Mouse (Mus musculus) liver, postnatal 0 days (tissue): Measurements from ENCODE around the gene Slc22a14. TPM values are rescaled to one million over a fixed set of nuclear protein-coding genes. Genes with fewer than 3 reads are reported as not detected.

ENCODE experiments used
- ATAC-seq: fragments of 200-750 bp; cut with Nextera tagmentation; 2 replicates; pipeline ENCODE4 v1.8.0; 2017; ENCODE audit warnings: mild to moderate bottlenecking, moderate library complexity
- DNase-seq: peaks from one replicate; pipeline ENCODE4 v3.0.0-alpha.2; 2016
- H3K27ac ChIP-seq: fragments of 300-500 bp; sonication (generic); 2 replicates; pipeline ENCODE4 v1.5.1; 2014; ENCODE audit warnings: antibody characterized with exemption, moderate library complexity, mild to moderate bottlenecking, low read depth
- H3K27me3 ChIP-seq: fragments of 300-500 bp; sonication (generic); 2 replicates; pipeline ENCODE4 v1.6.1; 2014; ENCODE audit warnings: low read length, control low read depth, mixed read lengths; ENCODE audit not compliant: insufficient read depth
- H3K36me3 ChIP-seq: fragments of 300-500 bp; sonication (generic); replicated peaks from 2 replicates; pipeline ENCODE4 v1.6.1; 2014; ENCODE audit warnings: mild to moderate bottlenecking, control low read depth, low read length, moderate library complexity, mixed read lengths; ENCODE audit not compliant: insufficient read depth
- H3K4me1 ChIP-seq: fragments of 300-500 bp; sonication (generic); 2 replicates; pipeline ENCODE4 v1.6.1; 2014; ENCODE audit warnings: antibody characterized with exemption, mild to moderate bottlenecking, control low read depth; ENCODE audit not compliant: insufficient read depth
- H3K4me2 ChIP-seq: fragments of 300-500 bp; sonication (generic); 2 replicates; pipeline ENCODE4 v1.6.1; 2014; ENCODE audit warnings: low read depth, mild to moderate bottlenecking, low read length, moderate library complexity, mixed read lengths
- H3K4me3 ChIP-seq: fragments of 300-500 bp; sonication (generic); 2 replicates; pipeline ENCODE4 v1.5.1; 2014; ENCODE audit warnings: low read depth, low read length
- H3K9ac ChIP-seq: fragments of 300-500 bp; sonication (generic); replicated peaks from 2 replicates; pipeline ENCODE4 v1.6.1; 2014; ENCODE audit warnings: mild to moderate bottlenecking, moderate library complexity
- H3K9me3 ChIP-seq: fragments of 300-500 bp; sonication (generic); 2 replicates; pipeline ENCODE4 v1.6.1; 2016; ENCODE audit warnings: mild to moderate bottlenecking, control low read depth, low read length, mixed read lengths
- CTCF ChIP-seq: sonication (generic); IDR thresholded peaks from 2 replicates; pipeline ENCODE4 v1.5.1; 2016; ENCODE audit warnings: antibody characterized with exemption, low read depth
- EP300 ChIP-seq: IDR thresholded peaks from 2 replicates; pipeline ENCODE4 v1.6.1; 2016; ENCODE audit warnings: antibody characterized with exemption, low read depth, mild to moderate bottlenecking
- WGBS: fragments of 180-500 bp; shearing (Covaris S2); extraction: QIAGEN DNeasy Blood & Tissue Kit; methylation state at CpG from one replicate; pipeline ENCODE4 v1.1.7; 2014; ENCODE audit not compliant: insufficient replicate concordance; 5-methylcytosine and 5-hydroxymethylcytosine counted together
- polyA plus RNA-seq: library from polyadenylated mRNA; unstranded; fragments of >200 nt; fragmentation: Nextera tagmentation; extraction: Ambion mirVana; gene quantifications from 2 replicates; pipeline ENCODE4 v1.2.1, GENCODE M21; 2015

Slc22a14 gene
- polyA plus RNA-seq, 1 experiment from 2014 or later: not detected

GRCm38 (mm10) chr9:119120168-119120560 lies 245.2 kb downstream of the Slc22a14 start:
- ATAC-seq: no peak
- Histone ChIP-seq H3K36me3 (no peaks in the 10 kb centered on the region), H3K4me1 (no peaks in the 10 kb centered on the region), H3K4me3 (no peak overlapping the region), H3K27me3 (no peaks in the 10 kb centered on the region), H3K9me3 (no peaks in the 10 kb centered on the region), H3K4me2 (no peak overlapping the region), H3K27ac (no peak overlapping the region), H3K9ac (no peak overlapping the region)
- TF ChIP-seq EP300 (no peak), CTCF (no peak)
- WGBS: 47% methylated on average over 3 of the region's 3 CpGs
- DNase-seq: no peak

Other genes starting within 250 kb of the Slc22a14 start
- 496 and 544 TPM in 2 replicates for gene Acaa1b, start 208.5 kb downstream of the Slc22a14 start, polyA plus RNA-seq
- gene Gm47289, start 206.4 kb downstream of the Slc22a14 start, polyA plus RNA-seq: not detected in 2 replicates
- not detected in 2 replicates for gene Slc22a13, start 156.5 kb downstream of the Slc22a14 start, polyA plus RNA-seq
- 3.8 and 4.1 TPM in 2 replicates for gene Oxsr1, start 43.1 kb downstream of the Slc22a14 start, polyA plus RNA-seq
- 132 and 141 TPM in 2 replicates for gene Acaa1a, start 25.9 kb downstream of the Slc22a14 start, polyA plus RNA-seq
- 15.6 and 16.7 TPM in 2 replicates for gene Myd88, start 24.1 kb downstream of the Slc22a14 start, polyA plus RNA-seq
- 8.2 and 9.2 TPM in 2 replicates for gene Xylb, start 8.2 kb downstream of the Slc22a14 start, polyA plus RNA-seq
- 2.2 and 4.1 TPM in 2 replicates for gene Acvr2b, start 36.6 kb upstream of the Slc22a14 start, polyA plus RNA-seq
- 3.0 and 3.8 TPM in 2 replicates for gene Exog, start 79.4 kb upstream of the Slc22a14 start, polyA plus RNA-seq
- 0.01 TPM in 2 replicates for gene Scn5a, start 213.5 kb upstream of the Slc22a14 start, polyA plus RNA-seq